ENCODE assay signal across 8 mouse cellular contexts in the genomic region with DNA sequence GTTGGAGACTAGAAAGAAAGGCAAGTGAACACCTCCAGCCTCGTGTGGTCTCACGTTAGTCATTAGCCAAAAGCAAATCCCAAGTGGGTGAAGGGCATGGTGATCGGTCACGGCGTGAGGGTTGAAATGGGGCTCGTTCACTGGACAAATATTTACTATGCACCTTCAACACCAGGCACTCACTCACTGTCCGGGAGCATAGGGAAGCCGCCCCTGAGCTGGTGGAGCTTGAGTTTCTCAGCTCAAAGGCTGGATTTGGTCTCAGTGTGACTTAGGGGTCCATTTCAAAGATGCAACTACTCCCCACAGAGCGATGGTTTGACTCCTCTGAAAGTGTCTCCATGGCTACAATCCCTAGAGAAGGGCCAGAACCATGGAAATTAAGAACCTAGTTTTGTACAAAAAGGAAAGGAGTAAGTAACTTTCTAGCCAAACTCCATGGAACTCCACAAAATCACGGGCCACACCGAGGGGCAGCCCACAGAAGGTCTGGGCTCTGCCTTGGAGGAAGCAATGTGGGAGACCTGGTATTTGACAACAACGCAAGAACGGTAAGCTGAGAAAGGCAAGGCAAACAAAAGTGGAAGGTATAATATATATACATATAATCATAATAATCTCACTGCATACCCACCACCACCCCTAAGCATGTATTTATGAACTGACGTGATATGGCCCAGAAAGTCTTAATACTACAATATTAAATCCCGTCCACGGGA.
DNase-seq lines count a peak whose midpoint lies in the region; ATAC-seq and TF ChIP-seq lines count a peak whose summit lies in the region.

No protein-coding gene starts in this region.

- H3K4me3 ChIP-seq in gastrocnemius, adult 2 months, result peak overlapping the region; percentile 69
- H3K4me3 ChIP-seq in embryonic facial prominence, embryonic 11.5 days (ENCODE audit: low read depth, low read length), result no peak overlapping the region
- H3K4me3 ChIP-seq in intestine, embryonic 16.5 days (ENCODE audit: low read length), result peak overlapping the region; percentile 26
- H3K4me3 ChIP-seq in liver, embryonic 13.5 days (replicated peaks), result no peak overlapping the region
- H3K4me3 ChIP-seq in stomach, embryonic 15.5 days (replicated peaks), result peak overlapping the region; percentile 5

- ATAC-seq in embryonic facial prominence, embryonic 11.5 days (replicated peaks; ENCODE audit: insufficient number of reproducible peaks, low FRiP score, low TSS enrichment, low read depth), result peak; percentile 70
- peak; percentile 61 for ATAC-seq in intestine, embryonic 16.5 days
- peak; percentile 23; the same call in 1 of the 2 replicates for ATAC-seq in liver, embryonic 13.5 days (ENCODE audit: low read depth)
- ATAC-seq in stomach, embryonic 15.5 days (ENCODE audit: insufficient read depth, low FRiP score, low read depth), result peak; percentile 80
- ATAC-seq in granulocyte monocyte progenitor cell, adult 5-6 weeks (replicated peaks; ENCODE audit: poor library complexity, severe bottlenecking), result no peak

- peaks cover 2% of the 10 kb centered on the region; the same call in 1 of the 2 replicates for H3K4me1 ChIP-seq in embryonic facial prominence, embryonic 11.5 days (ENCODE audit: control insufficient read depth, insufficient read depth, low read length)
- H3K4me1 ChIP-seq in intestine, embryonic 16.5 days (ENCODE audit: control insufficient read depth, insufficient read depth, low read length), result peaks cover 10% of the 10 kb centered on the region
- H3K4me1 ChIP-seq in liver, embryonic 13.5 days (replicated peaks), result no peaks in the 10 kb centered on the region
- H3K4me1 ChIP-seq in stomach, embryonic 15.5 days, result peaks cover 9% of the 10 kb centered on the region; the same call in 1 of the 2 replicates

- peak overlapping the region; percentile 22; the same call in 1 of the 2 replicates for H3K4me2 ChIP-seq in embryonic facial prominence, embryonic 11.5 days (ENCODE audit: low read depth, low read length)
- H3K4me2 ChIP-seq in intestine, embryonic 16.5 days (ENCODE audit: low read depth, low read length), result peak overlapping the region; percentile 65
- peak overlapping the region; percentile 58; the same call in 1 of the 2 replicates for H3K4me2 ChIP-seq in liver, embryonic 13.5 days
- peak overlapping the region; percentile 54 for H3K4me2 ChIP-seq in stomach, embryonic 15.5 days

- no peak for DNase-seq in gastrocnemius, adult 2 months
- no peak for DNase-seq in gastrocnemius, adult 8-10 months (ENCODE audit: low spot score in 2 of 2)
- DNase-seq in embryonic facial prominence, embryonic 11.5 days (ENCODE audit: low spot score), result no peak
- no peak for DNase-seq in liver, embryonic 13.5 days
- DNase-seq in right cerebral cortex, postnatal 36 days (ENCODE audit: low spot score in 2 of 2), result no peak

- intact Hi-C loops in gastrocnemius, adult 2 months (cut with DNase I), result loop anchor here (5.0 to 10.0 kb wide), 4 partner anchors 217 to 1818 kb away; no protein-coding TSS in a partner anchor

- no peaks in the 10 kb centered on the region for H3K9me3 ChIP-seq in embryonic facial prominence, embryonic 11.5 days (replicated peaks; ENCODE audit: control insufficient read depth, low read length)
- no peaks in the 10 kb centered on the region for H3K9me3 ChIP-seq in intestine, embryonic 16.5 days (ENCODE audit: control insufficient read depth, low read length)
- no peaks in the 10 kb centered on the region for H3K9me3 ChIP-seq in liver, embryonic 13.5 days (replicated peaks)
- H3K9me3 ChIP-seq in stomach, embryonic 15.5 days, result no peaks in the 10 kb centered on the region

- 13% methylated on average over 16 of the region's 16 CpGs for WGBS in embryonic facial prominence, embryonic 11.5 days
- WGBS in intestine, embryonic 16.5 days, result 16% methylated on average over 16 of the region's 16 CpGs
- 19% methylated on average over 16 of the region's 16 CpGs for WGBS in liver, embryonic 13.5 days (ENCODE audit: insufficient replicate concordance)
- 11% methylated on average over 16 of the region's 16 CpGs for WGBS in stomach, embryonic 15.5 days

- H3K27me3 ChIP-seq in embryonic facial prominence, embryonic 11.5 days (ENCODE audit: control insufficient read depth, insufficient read depth, low read length), result no peaks in the 10 kb centered on the region
- H3K27me3 ChIP-seq in intestine, embryonic 16.5 days (replicated peaks; ENCODE audit: control insufficient read depth, insufficient read depth, low read length), result no peaks in the 10 kb centered on the region
- peaks cover 39% of the 10 kb centered on the region; the same call in 1 of the 2 replicates for H3K27me3 ChIP-seq in liver, embryonic 13.5 days
- H3K27me3 ChIP-seq in stomach, embryonic 15.5 days (replicated peaks), result no peaks in the 10 kb centered on the region

- TF ChIP-seq CTCF in gastrocnemius, adult 2 months (IDR thresholded peaks at IDR 0.05), result no peak

- H3K36me3 ChIP-seq in embryonic facial prominence, embryonic 11.5 days (replicated peaks; ENCODE audit: control insufficient read depth, insufficient read depth, low read depth, low read length), result no peaks in the 10 kb centered on the region
- H3K36me3 ChIP-seq in intestine, embryonic 16.5 days (ENCODE audit: control insufficient read depth, insufficient read depth, low read length), result no peaks in the 10 kb centered on the region
- no peaks in the 10 kb centered on the region for H3K36me3 ChIP-seq in liver, embryonic 13.5 days
- no peaks in the 10 kb centered on the region for H3K36me3 ChIP-seq in stomach, embryonic 15.5 days

- H3K9ac ChIP-seq in embryonic facial prominence, embryonic 11.5 days (replicated peaks; ENCODE audit: low read length), result no peak overlapping the region
- H3K9ac ChIP-seq in intestine, embryonic 16.5 days (ENCODE audit: low read depth, low read length), result peak overlapping the region; percentile 59; the same call in 1 of the 2 replicates
- H3K9ac ChIP-seq in liver, embryonic 13.5 days, result no peak overlapping the region
- H3K9ac ChIP-seq in stomach, embryonic 15.5 days, result no peak overlapping the region

- H3K27ac ChIP-seq in gastrocnemius, adult 2 months, result peak overlapping the region; percentile 56; the same call in 1 of the 2 replicates
- no peak overlapping the region for H3K27ac ChIP-seq in embryonic facial prominence, embryonic 11.5 days (replicated peaks; ENCODE audit: low read depth, low read length)
- H3K27ac ChIP-seq in intestine, embryonic 16.5 days (ENCODE audit: low read length), result peak overlapping the region; percentile 44; the same call in 1 of the 2 replicates
- H3K27ac ChIP-seq in liver, embryonic 13.5 days, result no peak overlapping the region
- peak overlapping the region; percentile 81 for H3K27ac ChIP-seq in stomach, embryonic 15.5 days

Comparison
In these comparisons a context has a peak if more than half of its experiments do, and no peak if none do; other contexts are left out.
1. H3K27ac ChIP-seq: peak in gastrocnemius, adult 2 months (single experiment), intestine, embryonic 16.5 days (single experiment) and stomach, embryonic 15.5 days (single experiment); none in embryonic facial prominence, embryonic 11.5 days (single experiment) and liver, embryonic 13.5 days (single experiment).
2. H3K4me3 ChIP-seq: peak in gastrocnemius, adult 2 months (single experiment), intestine, embryonic 16.5 days (single experiment) and stomach, embryonic 15.5 days (single experiment); none in embryonic facial prominence, embryonic 11.5 days (single experiment) and liver, embryonic 13.5 days (single experiment).
3. Peak in every context shown above with its lines, with median percentiles within 50 percentile points of each other: H3K4me2 ChIP-seq.